Mouse (Mus musculus): ENCODE results near the gene Lctl.

Gene Lctl

GRCm38 (mm10) chr9:64178974-64179646, 62.2 kb downstream of the Lctl start, which contains the start of gene Snapc5:
TSS of gene Snapc5 (plus strand) at chr9:64179274.
- in situ Hi-C loops (cut with MboI, MseI): no loop called here

- in situ Hi-C loops (cut with MboI, MseI): loop anchor here in 1 of 2 experiments (5.0 kb wide), 1 partner anchor 94 kb away; no protein-coding TSS in a partner anchor
These were observed 66.3 kb downstream of the Lctl start for GRCm38 (mm10) chr9:64183295-64183694.

- in situ Hi-C loops (cut with MboI, MseI): loop anchor here in 1 of 2 experiments (5.0 kb wide), 1 partner anchor 93 kb away; no protein-coding TSS in a partner anchor
These were observed 67.4 kb downstream of the Lctl start for GRCm38 (mm10) chr9:64184166-64184840.
